Mouse (Mus musculus): ENCODE results near the gene Paics. TPM values are rescaled to one million over a fixed set of nuclear protein-coding genes. Genes with fewer than 3 reads are reported as not detected.

Gene Paics
- 73.6 TPM for polyA plus RNA-seq (2014; fragmentation: Illumina TruSeq; extraction: RNeasy Lipid Tissue Mini Kit (QIAGEN cat#74804); ENCODE audit: insufficient read depth, low read depth, low replicate concordance)

GRCm38 (mm10) chr5:76951106-76952027, at the start of gene Paics, which contains the start of gene Ppat:
Paics (plus strand) TSS chr5:76951307.
Ppat (minus strand) TSS chr5:76951578.

GRCm38 (mm10) chr5:76905405-76906154, 45.5 kb upstream of the Paics start, which contains the start of gene Aasdh:
Aasdh (minus strand) TSS chr5:76905514.

GRCm38 (mm10) chr5:76974554-76975285, 23.6 kb downstream of the Paics start, which contains the start of gene Srp72:
Srp72 (plus strand) TSS chr5:76974683.

GRCm38 (mm10) chr5:77004051-77004821, 53.1 kb downstream of the Paics start, which contains the start of gene Arl9:
Arl9 (plus strand) TSS chr5:77004055.

GRCm38 (mm10) chr5:77015544-77016482, 64.7 kb downstream of the Paics start, which contains the start of gene Thegl:
Thegl (plus strand) TSS chr5:77016023.

Other genes starting within 250 kb of the Paics start
- gene Aasdh, start 45.8 kb upstream of the Paics start, polyA plus RNA-seq (2014; fragmentation: Illumina TruSeq; extraction: RNeasy Lipid Tissue Mini Kit (QIAGEN cat#74804); ENCODE audit: insufficient read depth, low read depth, low replicate concordance), result 7.5 TPM
- 5.3 TPM for gene Ppat, start 271 bp downstream of the Paics start, polyA plus RNA-seq (2014; fragmentation: Illumina TruSeq; extraction: RNeasy Lipid Tissue Mini Kit (QIAGEN cat#74804); ENCODE audit: insufficient read depth, low read depth, low replicate concordance)
- gene Srp72, start 23.4 kb downstream of the Paics start, polyA plus RNA-seq (2014; fragmentation: Illumina TruSeq; extraction: RNeasy Lipid Tissue Mini Kit (QIAGEN cat#74804); ENCODE audit: insufficient read depth, low read depth, low replicate concordance), result 24.6 TPM
- not detected for gene Arl9, start 52.7 kb downstream of the Paics start, polyA plus RNA-seq (2014; fragmentation: Illumina TruSeq; extraction: RNeasy Lipid Tissue Mini Kit (QIAGEN cat#74804); ENCODE audit: insufficient read depth, low read depth, low replicate concordance)
- gene Thegl, start 64.7 kb downstream of the Paics start, polyA plus RNA-seq (2014; fragmentation: Illumina TruSeq; extraction: RNeasy Lipid Tissue Mini Kit (QIAGEN cat#74804); ENCODE audit: insufficient read depth, low read depth, low replicate concordance), result 0.30 TPM
- gene Hopx, start 163.8 kb downstream of the Paics start, polyA plus RNA-seq (2014; fragmentation: Illumina TruSeq; extraction: RNeasy Lipid Tissue Mini Kit (QIAGEN cat#74804); ENCODE audit: insufficient read depth, low read depth, low replicate concordance), result 1,170 TPM

Data from lung, adult 10 weeks (tissue).